Mouse (Mus musculus): ENCODE measurements around the gene Chst12. TPM values are rescaled to one million over a fixed set of nuclear protein-coding genes. Genes with fewer than 3 reads are reported as not detected.

The Chst12 gene
- polyA plus RNA-seq, 1 experiment from 2014 or later = 19.9 TPM

GRCm38 (mm10) chr5:140507466-140508208 lies 2.3 kb downstream of the Chst12 start:
- Histone ChIP-seq H3K27me3 (replicated peaks; ENCODE audit: insufficient read depth, low read length) (no peaks in the 10 kb centered on the region), H3K9me3 (ENCODE audit: low read length) (no peaks in the 10 kb centered on the region), H3K4me3 (ENCODE audit: low read depth, low read length) (no peak overlapping the region), H3K27ac (ENCODE audit: low read length) (no peak overlapping the region; the same call in 1 of the 2 replicates), H3K4me1 (ENCODE audit: insufficient read depth, low read depth, low read length) (peaks cover 11% of the 10 kb centered on the region; the same call in 1 of the 2 replicates), H3K9ac (replicated peaks; ENCODE audit: low read depth) (no peak overlapping the region), H3K4me2 (replicated peaks; ENCODE audit: low read depth, low read length) (0 out of 2 replicates have a peak overlapping the region, but pooled peaks have one; percentile 11), H3K36me3 (ENCODE audit: insufficient read depth, low read length) (no peaks in the 10 kb centered on the region)
- no peak for TF ChIP-seq CTCF (IDR thresholded peaks at IDR 0.05)
- no peak for TF ChIP-seq EP300 (IDR thresholded peaks at IDR 0.05)
- 75% methylated on average over 14 of the region's 14 CpGs for WGBS
- no peak for ATAC-seq
- DNase-seq (ENCODE audit: low spot score) = no peak

GRCm38 (mm10) chr5:140508686-140509085 lies 3.3 kb downstream of the Chst12 start:
- Histone ChIP-seq H3K4me2 (replicated peaks; ENCODE audit: low read depth, low read length) (peak overlapping the region; percentile 17; the same call in 1 of the 2 replicates), H3K4me1 (ENCODE audit: insufficient read depth, low read depth, low read length) (peaks cover 11% of the 10 kb centered on the region; the same call in 1 of the 2 replicates), H3K9me3 (ENCODE audit: low read length) (no peaks in the 10 kb centered on the region), H3K27ac (ENCODE audit: low read length) (peak overlapping the region; percentile 51; the same call in 1 of the 2 replicates), H3K9ac (replicated peaks; ENCODE audit: low read depth) (peak overlapping the region; percentile 4; the same call in 1 of the 2 replicates), H3K27me3 (replicated peaks; ENCODE audit: insufficient read depth, low read length) (no peaks in the 10 kb centered on the region), H3K36me3 (ENCODE audit: insufficient read depth, low read length) (no peaks in the 10 kb centered on the region), H3K4me3 (ENCODE audit: low read depth, low read length) (no peak overlapping the region)
- 31% methylated on average over 8 of the region's 8 CpGs for WGBS
- DNase-seq (ENCODE audit: low spot score) (peak; percentile 87), ATAC-seq (peak; percentile 11)
- TF ChIP-seq EP300 (IDR thresholded peaks at IDR 0.05) (no peak), CTCF (IDR thresholded peaks at IDR 0.05) (no peak)

GRCm38 (mm10) chr5:140509204-140509603 lies 3.9 kb downstream of the Chst12 start:
- WGBS = 58% methylated on average over 9 of the region's 9 CpGs

GRCm38 (mm10) chr5:140510012-140511000 lies 5.0 kb downstream of the Chst12 start:
- peaks cover 11% of the 10 kb centered on the region; the same call in 1 of the 2 replicates for H3K4me1 ChIP-seq (ENCODE audit: insufficient read depth, low read depth, low read length)
- ATAC-seq = no peak
- no peak overlapping the region for H3K4me3 ChIP-seq (ENCODE audit: low read depth, low read length)
- no peak overlapping the region for H3K4me2 ChIP-seq (replicated peaks; ENCODE audit: low read depth, low read length)
- H3K27me3 ChIP-seq (replicated peaks; ENCODE audit: insufficient read depth, low read length) = no peaks in the 10 kb centered on the region
- 50% methylated on average over 27 of the region's 27 CpGs for WGBS
- no peak for TF ChIP-seq CTCF (IDR thresholded peaks at IDR 0.05)
- no peak for TF ChIP-seq EP300 (IDR thresholded peaks at IDR 0.05)
- no peaks in the 10 kb centered on the region for H3K36me3 ChIP-seq (ENCODE audit: insufficient read depth, low read length)
- DNase-seq (ENCODE audit: low spot score) = no peak
- H3K9me3 ChIP-seq (ENCODE audit: low read length) = no peaks in the 10 kb centered on the region
- H3K27ac ChIP-seq (ENCODE audit: low read length) = no peak overlapping the region
- H3K9ac ChIP-seq (replicated peaks; ENCODE audit: low read depth) = no peak overlapping the region

More at GRCm38 (mm10) chr5:140509204-140509603, 3.9 kb downstream of the Chst12 start:
- peak; percentile 30 for DNase-seq (ENCODE audit: low spot score)
- Histone ChIP-seq H3K9ac (replicated peaks; ENCODE audit: low read depth) (peak overlapping the region; percentile 4; the same call in 1 of the 2 replicates), H3K36me3 (ENCODE audit: insufficient read depth, low read length) (no peaks in the 10 kb centered on the region), H3K27me3 (replicated peaks; ENCODE audit: insufficient read depth, low read length) (no peaks in the 10 kb centered on the region), H3K9me3 (ENCODE audit: low read length) (no peaks in the 10 kb centered on the region), H3K4me2 (replicated peaks; ENCODE audit: low read depth, low read length) (peak overlapping the region; percentile 17; the same call in 1 of the 2 replicates), H3K4me1 (ENCODE audit: insufficient read depth, low read depth, low read length) (peaks cover 11% of the 10 kb centered on the region; the same call in 1 of the 2 replicates), H3K27ac (ENCODE audit: low read length) (no peak overlapping the region), H3K4me3 (ENCODE audit: low read depth, low read length) (no peak overlapping the region)
- ATAC-seq = no peak
- no peak for TF ChIP-seq EP300 (IDR thresholded peaks at IDR 0.05)
- TF ChIP-seq CTCF (IDR thresholded peaks at IDR 0.05) = no peak

- no peak overlapping the region for H3K4me2 ChIP-seq (replicated peaks; ENCODE audit: low read depth, low read length)
- no peaks in the 10 kb centered on the region for H3K27me3 ChIP-seq (replicated peaks; ENCODE audit: insufficient read depth, low read length)
- WGBS = 81% methylated on average over 8 of the region's 8 CpGs
- H3K4me1 ChIP-seq (ENCODE audit: insufficient read depth, low read depth, low read length) = peaks cover 4% of the 10 kb centered on the region; the same call in 1 of the 2 replicates
- ATAC-seq = no peak
- H3K27ac ChIP-seq (ENCODE audit: low read length) = no peak overlapping the region
- H3K36me3 ChIP-seq (ENCODE audit: insufficient read depth, low read length) = no peaks in the 10 kb centered on the region
- no peaks in the 10 kb centered on the region for H3K9me3 ChIP-seq (ENCODE audit: low read length)
- H3K4me3 ChIP-seq (ENCODE audit: low read depth, low read length) = no peak overlapping the region
- H3K9ac ChIP-seq (replicated peaks; ENCODE audit: low read depth) = no peak overlapping the region
- peak; percentile 29 for DNase-seq (ENCODE audit: low spot score)
- TF ChIP-seq CTCF (IDR thresholded peaks at IDR 0.05) = no peak
- TF ChIP-seq EP300 (IDR thresholded peaks at IDR 0.05) = no peak
Measured at GRCm38 (mm10) chr5:140513921-140514320, 8.6 kb downstream of the Chst12 start.
